ENCODE assay signal across 8 mouse cellular contexts in the genomic region with DNA sequence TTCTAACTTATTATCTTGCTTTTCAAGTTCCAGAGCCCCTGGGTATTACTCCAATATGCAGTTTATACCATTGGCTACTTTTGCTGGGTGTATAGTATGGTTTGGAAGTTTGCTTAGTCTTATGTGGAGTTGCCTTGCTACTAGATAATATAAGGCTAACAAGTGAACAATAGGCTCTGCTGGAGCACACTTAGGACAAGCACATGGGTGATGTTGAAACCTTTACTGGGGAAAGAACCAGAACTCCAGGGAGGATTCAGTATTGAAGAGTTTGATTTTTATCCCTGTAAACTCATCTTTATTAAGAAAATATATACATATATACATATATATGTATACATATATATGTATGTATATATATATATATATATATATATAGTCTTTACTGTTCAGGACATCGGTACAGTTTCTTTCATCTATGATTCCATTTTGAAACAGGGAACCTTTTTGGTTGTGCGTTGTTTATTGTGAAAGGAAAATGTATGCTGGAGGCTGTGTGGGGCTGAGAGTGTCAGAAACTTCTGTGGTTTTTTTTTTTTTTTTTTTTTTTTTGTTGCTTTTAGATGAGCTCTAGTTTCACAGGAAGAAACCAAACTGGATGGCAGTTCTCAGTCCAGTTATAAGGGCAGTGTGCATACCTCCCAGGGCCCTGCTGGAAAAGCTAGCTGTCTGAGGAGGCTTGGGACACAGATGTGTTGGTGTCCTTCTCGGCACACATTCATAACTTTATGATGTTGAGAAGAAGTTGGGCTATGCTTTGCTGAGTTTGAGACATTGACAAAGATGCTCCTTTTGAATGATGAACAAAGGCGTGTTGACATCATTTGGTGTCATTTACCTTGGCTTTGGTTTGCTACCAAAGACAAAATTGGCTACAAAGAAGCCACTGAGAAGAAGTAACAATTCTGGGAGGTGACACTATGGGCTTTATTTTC. TPM values are rescaled to one million over a fixed set of nuclear protein-coding genes. Genes with fewer than 3 reads are reported as not detected.
DNase-seq lines count a peak whose midpoint lies in the region; ATAC-seq lines count a peak whose summit lies in the region.

No protein-coding gene starts in this region.

- peak overlapping the region; percentile 94 for H3K4me3 ChIP-seq in lung, embryonic 16.5 days (ENCODE audit: low read length)
- peak overlapping the region; percentile 88 for H3K4me3 ChIP-seq in limb, embryonic 12.5 days (replicated peaks)
- no peak overlapping the region for H3K4me3 ChIP-seq in stomach, embryonic 16.5 days (replicated peaks; ENCODE audit: low read length)

- peaks cover 17% of the 10 kb centered on the region for H3K4me1 ChIP-seq in lung, embryonic 16.5 days (replicated peaks; ENCODE audit: control insufficient read depth, insufficient read depth, low read length)
- peaks cover 37% of the 10 kb centered on the region for H3K4me1 ChIP-seq in limb, embryonic 12.5 days (replicated peaks)
- peaks cover 20% of the 10 kb centered on the region; the same call in 1 of the 2 replicates for H3K4me1 ChIP-seq in stomach, embryonic 16.5 days (ENCODE audit: control insufficient read depth, insufficient read depth, low read length)

- no peaks in the 10 kb centered on the region for H3K27me3 ChIP-seq in lung, embryonic 16.5 days (ENCODE audit: control insufficient read depth, insufficient read depth, low read depth, low read length)
- H3K27me3 ChIP-seq in limb, embryonic 12.5 days: no peaks in the 10 kb centered on the region
- no peaks in the 10 kb centered on the region for H3K27me3 ChIP-seq in stomach, embryonic 16.5 days (ENCODE audit: control insufficient read depth, insufficient read depth, low read length)

- H3K9me3 ChIP-seq in lung, embryonic 16.5 days (ENCODE audit: control insufficient read depth, low read length): no peaks in the 10 kb centered on the region
- H3K9me3 ChIP-seq in limb, embryonic 12.5 days: no peaks in the 10 kb centered on the region
- no peaks in the 10 kb centered on the region for H3K9me3 ChIP-seq in stomach, embryonic 16.5 days (replicated peaks; ENCODE audit: control insufficient read depth, low read length)

- peak overlapping the region; percentile 69 for H3K4me2 ChIP-seq in lung, embryonic 16.5 days (ENCODE audit: low read depth, low read length)
- H3K4me2 ChIP-seq in limb, embryonic 12.5 days: peak overlapping the region; percentile 64
- H3K4me2 ChIP-seq in stomach, embryonic 16.5 days (ENCODE audit: low read depth, low read length): peak overlapping the region; percentile 66; the same call in 1 of the 2 replicates

- WGBS in lung, embryonic 16.5 days: 83% methylated on average over 4 of the region's 4 CpGs
- 92% methylated on average over 4 of the region's 4 CpGs for WGBS in limb, embryonic 12.5 days
- 93% methylated on average over 4 of the region's 4 CpGs for WGBS in stomach, embryonic 16.5 days

- ATAC-seq in CD4-positive, CD25-positive, alpha-beta regulatory T cell, adult 4 months: no peak
- no peak for ATAC-seq in lung, embryonic 16.5 days (ENCODE audit: low read depth)
- no peak for ATAC-seq in limb, embryonic 12.5 days (ENCODE audit: insufficient number of reproducible peaks, insufficient read depth, low FRiP score, low TSS enrichment, low read depth)
- no peak for ATAC-seq in stomach, embryonic 16.5 days (ENCODE audit: insufficient read depth, low FRiP score)

- H3K9ac ChIP-seq in lung, embryonic 16.5 days (ENCODE audit: low read length): no peak overlapping the region
- no peak overlapping the region for H3K9ac ChIP-seq in limb, embryonic 12.5 days (replicated peaks)
- no peak overlapping the region for H3K9ac ChIP-seq in stomach, embryonic 16.5 days (ENCODE audit: low read length)

- no peak overlapping the region for H3K27ac ChIP-seq in lung, embryonic 16.5 days (ENCODE audit: low read length)
- H3K27ac ChIP-seq in limb, embryonic 12.5 days: no peak overlapping the region
- no peak overlapping the region for H3K27ac ChIP-seq in stomach, embryonic 16.5 days (ENCODE audit: low read length)

- DNase-seq in CD4-positive, CD25-positive, alpha-beta regulatory T cell, adult 2 months (ENCODE audit: low read depth, low spot score): peak; percentile 43
- DNase-seq in lung, postnatal 25 days (ENCODE audit: low spot score): no peak
- DNase-seq in ovary, adult 18-20 months (ENCODE audit: low spot score): no peak
- no peak for DNase-seq in kidney, postnatal 10 days

- H3K36me3 ChIP-seq in lung, embryonic 16.5 days (ENCODE audit: control insufficient read depth, insufficient read depth, low read length): peaks cover 18% of the 10 kb centered on the region; the same call in 1 of the 2 replicates
- H3K36me3 ChIP-seq in limb, embryonic 12.5 days: peaks cover 42% of the 10 kb centered on the region
- peaks cover 3% of the 10 kb centered on the region; the same call in 1 of the 2 replicates for H3K36me3 ChIP-seq in stomach, embryonic 16.5 days (ENCODE audit: control insufficient read depth, insufficient read depth, low read length)

RNA-seq across cellular contexts. Expression of a gene that starts 2.6 kb away (rescaled TPM):
- polyA plus RNA-seq in CD4-positive, CD25-positive, alpha-beta regulatory T cell, adult 4 months (2017; shearing (Covaris generic)): 10 to 100 TPM; 42.2 to 42.6 TPM
- 14.6 and 15.3 TPM in 2 replicates for polyA plus RNA-seq in lung, embryonic 16.5 days (2015; fragmentation: Nextera tagmentation; extraction: Ambion mirVana)
- polyA plus RNA-seq in limb, embryonic 12.5 days (2016; fragmentation: Nextera tagmentation; extraction: Ambion mirVana): 21.4 and 24.2 TPM in 2 replicates
- 11.7 and 12.6 TPM in 2 replicates for polyA plus RNA-seq in stomach, embryonic 16.5 days (2015; fragmentation: Nextera tagmentation; extraction: Ambion mirVana)
